ENCODE assay signal across 11 mouse cellular contexts in genomic region chr17:85949919-85950505, GRCm38 (mm10).
A peak's percentile ranks its signal among the peaks of the same experiment; 100 is the strongest.
DNase-seq lines count a peak whose midpoint lies in the region; ATAC-seq and TF ChIP-seq lines count a peak whose summit lies in the region.
"Had no signal": no experiment of that assay in that cellular context is flagged by ENCODE, and none has a peak within 500 bp of the region (broad histone marks: within the 10 kb centered on the region; RNA-seq: fewer than 3 reads in every experiment).

No protein-coding gene starts in this region.

- no peak for DNase-seq in lung, postnatal 25 days (ENCODE audit: low spot score)
- peak; percentile 52 for DNase-seq in hindbrain, embryonic 14.5 days (ENCODE audit: low spot score)
- DNase-seq in midbrain, postnatal 0 days (ENCODE audit: low spot score), result peak; percentile 51
- DNase-seq in cerebellum, postnatal 14 days, result no peak
- DNase-seq in cerebellum, adult 9-11 months, result no peak
- DNase-seq: adrenal gland, adult 8-10 months; cerebellum, adult 2 months had no signal

- ATAC-seq in lung, embryonic 15.5 days (ENCODE audit: borderline replicate concordance, extremely low read depth, low FRiP score, low TSS enrichment), result peak; percentile 40; the same call in 1 of the 2 replicates
- ATAC-seq in embryonic facial prominence, embryonic 13.5 days (ENCODE audit: insufficient number of reproducible peaks, insufficient read depth, low FRiP score, low TSS enrichment, low read depth), result no peak
- ATAC-seq in hindbrain, embryonic 14.5 days (ENCODE audit: low FRiP score), result peak; percentile 87; the same call in 1 of the 2 replicates
- ATAC-seq in midbrain, postnatal 0 days (ENCODE audit: low FRiP score), result no peak
- ATAC-seq in megakaryocyte-erythroid progenitor cell, adult 5-6 weeks (replicated peaks; ENCODE audit: low FRiP score, low TSS enrichment, poor library complexity, severe bottlenecking), result no peak

- 48% methylated on average over 14 of the region's 14 CpGs for WGBS in lung, embryonic 15.5 days
- 47% methylated on average over 14 of the region's 14 CpGs for WGBS in embryonic facial prominence, embryonic 13.5 days
- 11% methylated on average over 14 of the region's 14 CpGs for WGBS in hindbrain, embryonic 14.5 days
- 38% methylated on average over 14 of the region's 14 CpGs for WGBS in midbrain, postnatal 0 days

- H3K36me3 ChIP-seq in lung, embryonic 15.5 days, result no peaks in the 10 kb centered on the region
- no peaks in the 10 kb centered on the region for H3K36me3 ChIP-seq in embryonic facial prominence, embryonic 13.5 days
- H3K36me3 ChIP-seq in hindbrain, embryonic 14.5 days (replicated peaks; ENCODE audit: control insufficient read depth, insufficient read depth), result no peaks in the 10 kb centered on the region
- H3K36me3 ChIP-seq in midbrain, postnatal 0 days (ENCODE audit: insufficient read depth, low read length), result no peaks in the 10 kb centered on the region
- H3K36me3 ChIP-seq: liver, embryonic 15.5 days had no signal

- peak overlapping the region; percentile 46 for H3K27ac ChIP-seq in lung, embryonic 15.5 days
- 0 out of 2 replicates have a peak overlapping the region, but pooled peaks have one; percentile 18 for H3K27ac ChIP-seq in embryonic facial prominence, embryonic 13.5 days
- H3K27ac ChIP-seq in hindbrain, embryonic 14.5 days, result no peak overlapping the region
- H3K27ac ChIP-seq in midbrain, postnatal 0 days (ENCODE audit: low read depth, low read length), result no peak overlapping the region
- H3K27ac ChIP-seq: liver, embryonic 15.5 days had no signal

- no peaks in the 10 kb centered on the region for H3K9me3 ChIP-seq in lung, embryonic 15.5 days
- no peaks in the 10 kb centered on the region; the same call in 1 of the 2 replicates for H3K9me3 ChIP-seq in embryonic facial prominence, embryonic 13.5 days
- H3K9me3 ChIP-seq in hindbrain, embryonic 14.5 days (ENCODE audit: control insufficient read depth, low read length), result no peaks in the 10 kb centered on the region
- no peaks in the 10 kb centered on the region for H3K9me3 ChIP-seq in midbrain, postnatal 0 days (ENCODE audit: low read length)
- H3K9me3 ChIP-seq: liver, embryonic 15.5 days had no signal

- TF ChIP-seq CTCF in midbrain, postnatal 0 days (IDR thresholded peaks at IDR 0.05), result no peak

- H3K4me2 ChIP-seq in lung, embryonic 15.5 days, result peak overlapping the region; percentile 14; the same call in 1 of the 2 replicates
- H3K4me2 ChIP-seq in embryonic facial prominence, embryonic 13.5 days, result no peak overlapping the region
- H3K4me2 ChIP-seq in hindbrain, embryonic 14.5 days (replicated peaks), result peak overlapping the region; percentile 30
- no peak overlapping the region for H3K4me2 ChIP-seq in midbrain, postnatal 0 days (ENCODE audit: low read depth, low read length, poor library complexity, severe bottlenecking)
- H3K4me2 ChIP-seq: liver, embryonic 15.5 days had no signal

- H3K4me1 ChIP-seq in lung, embryonic 15.5 days, result peaks cover 16% of the 10 kb centered on the region
- H3K4me1 ChIP-seq in embryonic facial prominence, embryonic 13.5 days, result peaks cover 26% of the 10 kb centered on the region
- H3K4me1 ChIP-seq in hindbrain, embryonic 14.5 days (replicated peaks; ENCODE audit: control insufficient read depth, insufficient read depth, low read length), result peaks cover 19% of the 10 kb centered on the region
- no peaks in the 10 kb centered on the region for H3K4me1 ChIP-seq in midbrain, postnatal 0 days (ENCODE audit: insufficient read depth, low read length)
- H3K4me1 ChIP-seq: liver, embryonic 15.5 days had no signal

- no peak overlapping the region for H3K9ac ChIP-seq in lung, embryonic 15.5 days
- H3K9ac ChIP-seq in embryonic facial prominence, embryonic 13.5 days, result no peak overlapping the region
- no peak overlapping the region for H3K9ac ChIP-seq in hindbrain, embryonic 14.5 days
- H3K9ac ChIP-seq in midbrain, postnatal 0 days (replicated peaks; ENCODE audit: low read length, poor library complexity, severe bottlenecking), result no peak overlapping the region
- H3K9ac ChIP-seq: liver, embryonic 15.5 days had no signal

- no peaks in the 10 kb centered on the region for H3K27me3 ChIP-seq in lung, embryonic 15.5 days
- H3K27me3 ChIP-seq in embryonic facial prominence, embryonic 13.5 days, result peaks cover 11% of the 10 kb centered on the region
- H3K27me3 ChIP-seq in hindbrain, embryonic 14.5 days (ENCODE audit: control insufficient read depth, insufficient read depth, low read length), result peaks cover 10% of the 10 kb centered on the region
- H3K27me3 ChIP-seq in midbrain, postnatal 0 days (ENCODE audit: insufficient read depth, low read length), result no peaks in the 10 kb centered on the region

- no peak overlapping the region for H3K4me3 ChIP-seq in lung, embryonic 15.5 days
- H3K4me3 ChIP-seq in embryonic facial prominence, embryonic 13.5 days, result no peak overlapping the region
- no peak overlapping the region for H3K4me3 ChIP-seq in hindbrain, embryonic 14.5 days (replicated peaks; ENCODE audit: low read length)
- H3K4me3 ChIP-seq in midbrain, postnatal 0 days (ENCODE audit: low read depth, low read length), result no peak overlapping the region
- H3K4me3 ChIP-seq: liver, embryonic 15.5 days had no signal

Comparison
In these comparisons a context has a peak if more than half of its experiments do, and no peak if none do; other contexts are left out.
1. ATAC-seq: peak in lung, embryonic 15.5 days (single experiment) and hindbrain, embryonic 14.5 days (single experiment); none in embryonic facial prominence, embryonic 13.5 days (single experiment), midbrain, postnatal 0 days (single experiment) and megakaryocyte-erythroid progenitor cell, adult 5-6 weeks (single experiment).
2. H3K27ac ChIP-seq: peak in lung, embryonic 15.5 days (single experiment) and embryonic facial prominence, embryonic 13.5 days (single experiment); none in hindbrain, embryonic 14.5 days (single experiment) and midbrain, postnatal 0 days (single experiment).
3. H3K4me2 ChIP-seq: peak in lung, embryonic 15.5 days (single experiment) and hindbrain, embryonic 14.5 days (single experiment); none in embryonic facial prominence, embryonic 13.5 days (single experiment) and midbrain, postnatal 0 days (single experiment).
4. DNase-seq: peak in hindbrain, embryonic 14.5 days (single experiment) and midbrain, postnatal 0 days (single experiment); none in lung, postnatal 25 days (single experiment), cerebellum, postnatal 14 days (0 of 2) and cerebellum, adult 9-11 months (single experiment).